Mouse (Mus musculus) heart, embryonic 14.5 days (tissue): ENCODE data around the gene Tcf7l2. TPM values are rescaled to one million over a fixed set of nuclear protein-coding genes. Genes with fewer than 3 reads are reported as not detected.

Source experiments
- ATAC-seq: fragments of 200-750 bp; cut with Nextera tagmentation; 2 replicates; pipeline ENCODE4 v1.8.0; 2017; ENCODE audit warnings: low read depth, moderate TSS enrichment; ENCODE audit not compliant: insufficient number of reproducible peaks, insufficient read depth, low FRiP score
- H3K27ac ChIP-seq, 2 experiments: fragments of 200-500 bp in 1 of 2; fragments of 300-500 bp in 1 of 2; sonication (generic) in 1 of 2; replicated peaks in 1 of 2; 2 replicates each; pipeline ENCODE4 v1.5.1; 2012 to 2014; ENCODE audit warnings: low read depth in 2 of 2, low read length in 2 of 2, control low read depth in 1 of 2, mild to moderate bottlenecking in 1 of 2, mixed read lengths in 1 of 2; ENCODE audit not compliant: control insufficient read depth in 1 of 2, insufficient read depth in 1 of 2
- H3K27me3 ChIP-seq: fragments of 300-500 bp; sonication (generic); 2 replicates; pipeline ENCODE4 v1.6.1; 2014; ENCODE audit warnings: mild to moderate bottlenecking, low read length, control low read depth; ENCODE audit not compliant: control insufficient read depth, insufficient read depth
- H3K36me3 ChIP-seq: fragments of 300-500 bp; sonication (generic); 2 replicates; pipeline ENCODE4 v1.6.1; 2014; ENCODE audit warnings: mild to moderate bottlenecking, control low read depth, low read length, mixed read lengths; ENCODE audit not compliant: control insufficient read depth, insufficient read depth
- H3K4me1 ChIP-seq, 2 experiments: fragments of 200-500 bp in 1 of 2; fragments of 300-500 bp in 1 of 2; sonication (generic) in 1 of 2; 2 replicates each; pipeline ENCODE4 v1.6.1; 2012 to 2014; ENCODE audit warnings: low read length in 2 of 2, control low read depth in 1 of 2, mixed read lengths in 1 of 2; ENCODE audit not compliant: control insufficient read depth in 2 of 2, insufficient read depth in 2 of 2
- H3K4me2 ChIP-seq: fragments of 300-500 bp; sonication (generic); 2 replicates; pipeline ENCODE4 v1.6.1; 2014; ENCODE audit warnings: mild to moderate bottlenecking, low read length
- H3K4me3 ChIP-seq, 2 experiments: fragments of 200-500 bp in 1 of 2; fragments of 300-500 bp in 1 of 2; sonication (generic) in 1 of 2; 2 replicates each; pipeline ENCODE4 v1.5.1; 2012 to 2014; ENCODE audit warnings: low read length in 2 of 2, mild to moderate bottlenecking in 2 of 2, control low read depth in 1 of 2, low read depth in 1 of 2, moderate library complexity in 1 of 2; ENCODE audit not compliant: control insufficient read depth in 1 of 2, insufficient read depth in 1 of 2
- H3K9ac ChIP-seq: fragments of 300-500 bp; sonication (generic); 2 replicates; pipeline ENCODE4 v1.6.1; 2014; ENCODE audit warnings: mild to moderate bottlenecking, low read length
- H3K9me3 ChIP-seq: fragments of 300-500 bp; sonication (generic); 2 replicates; pipeline ENCODE4 v1.6.1; 2016; ENCODE audit warnings: low read length, control low read depth; ENCODE audit not compliant: control insufficient read depth
- WGBS: fragments of 180-500 bp; shearing (Covaris S2); extraction: QIAGEN DNeasy Blood & Tissue Kit; methylation state at CpG from one replicate; pipeline ENCODE4 v1.1.7; 2014; 5-methylcytosine and 5-hydroxymethylcytosine counted together
- polyA plus RNA-seq: library from polyadenylated mRNA; unstranded; fragments of >200 nt; fragmentation: Nextera tagmentation; extraction: Ambion mirVana; gene quantifications from 2 replicates; pipeline ENCODE4 v1.2.1, GENCODE M21; 2014

The Tcf7l2 gene
- polyA plus RNA-seq, 1 experiment from 2014 or later, result 56.7 TPM

DNA sequence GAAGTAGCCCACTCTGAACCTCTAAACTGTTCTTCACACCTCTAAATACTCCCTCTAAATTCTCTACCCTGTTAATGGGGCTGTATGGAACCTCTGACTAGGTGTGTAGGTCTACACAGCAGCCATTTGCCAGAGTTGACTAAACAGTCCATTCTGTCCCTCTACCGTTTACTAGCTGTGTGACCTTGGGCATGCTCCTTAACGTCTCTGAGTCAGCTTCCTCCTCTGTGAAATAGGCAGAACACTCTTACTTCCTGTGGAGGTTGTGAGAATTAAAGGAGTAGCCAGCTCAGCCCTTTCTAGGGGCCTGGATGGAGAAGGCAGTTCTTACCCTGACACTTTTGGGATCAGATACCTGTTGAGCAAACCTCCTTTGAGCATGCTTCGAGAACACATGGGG, 120.9 kb downstream of the Tcf7l2 start:
- no peaks in the 10 kb centered on the region for H3K9me3 ChIP-seq
- H3K27ac ChIP-seq, result no peak overlapping the region
- no peak overlapping the region for H3K4me2 ChIP-seq
- no peak overlapping the region for H3K9ac ChIP-seq
- no peak for ATAC-seq
- peaks cover 29% of the 10 kb centered on the region for H3K36me3 ChIP-seq
- H3K4me3 ChIP-seq, result no peak overlapping the region
- H3K27me3 ChIP-seq, result no peaks in the 10 kb centered on the region
- WGBS, result 77% methylated on average over 3 of the region's 3 CpGs
- peaks cover 21 to 36% of the 10 kb centered on the region in 2 experiments for H3K4me1 ChIP-seq

DNA sequence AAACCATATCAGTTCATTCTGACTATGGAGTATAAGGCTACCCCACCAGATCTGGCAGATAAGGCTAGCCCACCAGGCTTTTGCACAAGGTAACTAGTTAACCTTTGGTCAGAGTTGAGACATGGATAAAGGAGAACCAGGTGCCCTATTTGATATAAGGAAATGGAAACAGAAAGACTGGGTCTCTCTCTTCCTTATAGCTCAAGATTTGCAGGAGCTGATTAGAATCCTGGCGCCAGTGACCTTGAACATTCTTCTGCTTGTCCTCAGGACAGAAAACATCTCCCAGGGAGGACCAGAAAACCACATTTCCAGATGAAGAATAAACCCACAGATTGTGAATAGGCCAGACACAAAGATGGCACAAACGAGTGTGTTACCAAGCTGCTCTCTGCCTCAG, 123.4 kb downstream of the Tcf7l2 start:
- peaks cover 25 to 44% of the 10 kb centered on the region in 2 experiments for H3K4me1 ChIP-seq
- H3K4me2 ChIP-seq, result no peak overlapping the region
- ATAC-seq, result no peak
- no peak overlapping the region for H3K9ac ChIP-seq
- H3K27me3 ChIP-seq, result no peaks in the 10 kb centered on the region
- H3K27ac ChIP-seq, result no peak overlapping the region
- no peak overlapping the region for H3K4me3 ChIP-seq
- no peaks in the 10 kb centered on the region for H3K9me3 ChIP-seq
- H3K36me3 ChIP-seq, result peaks cover 29% of the 10 kb centered on the region
- 81% methylated on average over 2 of the region's 2 CpGs for WGBS

DNA sequence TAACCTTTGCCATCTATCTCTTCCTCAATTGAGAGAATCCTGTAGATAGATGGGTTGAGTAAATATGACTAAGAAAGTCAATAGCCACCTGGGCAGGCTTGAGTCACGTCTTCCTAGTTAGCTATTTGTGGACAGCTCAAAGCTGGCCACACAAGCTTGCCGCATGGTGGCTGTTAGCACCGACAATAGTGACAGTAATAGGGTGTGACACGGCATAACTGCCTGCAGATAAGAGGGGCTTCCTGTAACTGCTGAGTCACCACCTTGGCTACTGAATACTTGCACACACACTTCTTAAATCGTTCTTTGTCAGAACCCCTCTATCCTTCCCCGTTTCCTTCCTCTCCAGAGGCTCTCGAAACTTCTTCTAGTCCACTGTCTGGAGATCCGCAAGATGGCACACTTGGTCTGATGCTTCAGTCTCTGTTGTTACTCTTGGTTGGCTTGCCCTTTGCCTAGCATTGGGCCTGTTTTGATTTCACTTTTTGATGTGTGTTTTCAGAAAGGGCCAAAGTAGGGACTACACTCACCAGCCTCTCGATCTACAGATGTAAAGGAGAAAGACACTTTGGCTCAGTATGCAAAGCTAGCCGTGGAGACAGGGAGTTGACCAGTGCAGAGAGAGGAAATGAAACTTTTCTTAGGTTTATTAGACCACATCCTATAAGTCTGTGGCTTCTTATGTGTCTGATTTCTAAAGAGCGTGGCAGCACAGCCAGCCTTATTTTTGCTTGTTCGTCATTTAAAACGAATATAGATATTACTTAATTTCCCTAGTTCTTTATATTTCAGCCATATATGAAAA, 124.4 kb downstream of the Tcf7l2 start:
- H3K27me3 ChIP-seq, result no peaks in the 10 kb centered on the region
- H3K36me3 ChIP-seq, result peaks cover 29% of the 10 kb centered on the region
- H3K4me1 ChIP-seq, result peaks cover 19 to 39% of the 10 kb centered on the region in 2 experiments
- no peaks in the 10 kb centered on the region for H3K9me3 ChIP-seq
- no peak overlapping the region for H3K4me3 ChIP-seq
- no peak overlapping the region for H3K9ac ChIP-seq
- WGBS, result 55% methylated on average over 13 of the region's 13 CpGs
- ATAC-seq, result no peak
- 0 out of 4 replicates have a peak overlapping the region, but pooled peaks of 1 of the 2 experiments have one; percentile 14 for H3K27ac ChIP-seq
- H3K4me2 ChIP-seq, result no peak overlapping the region

DNA sequence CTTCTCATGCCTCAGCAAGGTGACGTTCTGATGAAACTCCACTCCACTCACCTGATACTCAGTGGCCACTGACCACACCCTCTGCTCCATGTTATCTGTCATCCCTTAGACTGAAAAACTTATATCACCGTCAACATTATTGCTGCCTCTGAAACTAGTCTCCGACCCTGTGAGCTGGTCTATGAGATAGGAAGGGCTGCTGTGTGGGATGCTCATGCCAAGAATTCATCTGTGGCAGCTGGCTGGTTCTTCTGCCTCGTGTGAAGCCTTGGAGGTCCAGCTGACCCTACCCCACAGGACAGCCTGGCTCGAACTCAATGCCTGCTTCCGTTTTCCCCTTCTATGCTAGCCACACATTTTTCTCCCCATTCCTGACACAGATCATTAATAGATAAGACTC, 125.6 kb downstream of the Tcf7l2 start:
- H3K9me3 ChIP-seq, result no peaks in the 10 kb centered on the region
- no peak overlapping the region for H3K27ac ChIP-seq
- peaks cover 11 to 30% of the 10 kb centered on the region in 2 experiments for H3K4me1 ChIP-seq
- H3K4me2 ChIP-seq, result no peak overlapping the region
- ATAC-seq, result no peak
- peaks cover 29% of the 10 kb centered on the region for H3K36me3 ChIP-seq
- H3K27me3 ChIP-seq, result no peaks in the 10 kb centered on the region
- WGBS, result 66% methylated on average over 6 of the region's 6 CpGs
- H3K9ac ChIP-seq, result no peak overlapping the region
- H3K4me3 ChIP-seq, result no peak overlapping the region

DNA sequence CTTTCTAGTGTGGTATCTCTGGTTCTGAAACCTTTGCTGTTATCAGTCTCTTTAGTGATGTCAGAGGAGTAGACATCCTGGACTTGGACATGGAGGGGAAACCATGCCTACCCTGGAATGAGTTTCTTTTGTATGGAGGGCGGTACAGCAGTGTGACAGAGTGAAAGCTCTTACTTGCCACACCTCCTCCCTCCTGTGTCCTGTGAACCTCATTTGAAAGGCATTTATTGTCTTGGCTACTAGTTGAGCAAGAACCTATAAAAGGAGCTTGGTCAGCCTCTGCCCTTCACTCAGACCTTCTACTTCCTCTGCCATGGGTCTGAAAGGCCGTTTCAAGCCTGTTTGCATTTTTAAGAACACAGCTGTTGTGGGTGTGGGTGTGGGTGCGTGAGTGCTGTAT, 126.3 kb downstream of the Tcf7l2 start:
- Histone ChIP-seq H3K27ac (no peak overlapping the region), H3K36me3 (peaks cover 29% of the 10 kb centered on the region), H3K4me3 (no peak overlapping the region), H3K4me2 (no peak overlapping the region), H3K9ac (no peak overlapping the region; the same call in 1 of the 2 replicates), H3K27me3 (no peaks in the 10 kb centered on the region), H3K4me1 (peaks cover 11 to 30% of the 10 kb centered on the region in 2 experiments), H3K9me3 (no peaks in the 10 kb centered on the region)
- no peak for ATAC-seq
- 57% methylated on average over 3 of the region's 3 CpGs for WGBS

DNA sequence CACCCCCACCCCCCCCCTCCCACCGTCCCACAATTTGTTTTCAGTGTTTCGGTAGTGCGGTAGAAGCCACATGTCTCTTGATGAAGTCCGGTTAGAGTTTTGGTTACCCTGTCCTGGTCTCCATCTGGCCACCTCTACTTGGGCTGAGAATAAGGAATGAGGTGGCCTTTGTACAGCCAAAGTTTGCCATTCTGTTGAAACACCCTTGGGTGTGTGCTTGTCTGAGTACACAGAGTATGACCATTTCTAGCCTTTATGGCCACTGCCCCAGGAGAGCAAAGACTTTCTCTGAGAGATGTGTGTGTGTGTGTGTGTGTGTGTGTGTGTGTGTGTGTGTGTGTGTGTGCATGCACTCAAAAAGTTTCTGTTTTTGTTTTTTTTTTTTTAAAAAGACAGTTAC, 127.0 kb downstream of the Tcf7l2 start:
- ATAC-seq, result no peak
- Histone ChIP-seq H3K4me1 (peaks cover 11 to 30% of the 10 kb centered on the region in 2 experiments), H3K4me2 (no peak overlapping the region), H3K9me3 (no peaks in the 10 kb centered on the region), H3K27ac (no peak overlapping the region), H3K4me3 (no peak overlapping the region), H3K27me3 (no peaks in the 10 kb centered on the region), H3K36me3 (peaks cover 27% of the 10 kb centered on the region), H3K9ac (no peak overlapping the region)
- 97% methylated on average over 4 of the region's 4 CpGs for WGBS

DNA sequence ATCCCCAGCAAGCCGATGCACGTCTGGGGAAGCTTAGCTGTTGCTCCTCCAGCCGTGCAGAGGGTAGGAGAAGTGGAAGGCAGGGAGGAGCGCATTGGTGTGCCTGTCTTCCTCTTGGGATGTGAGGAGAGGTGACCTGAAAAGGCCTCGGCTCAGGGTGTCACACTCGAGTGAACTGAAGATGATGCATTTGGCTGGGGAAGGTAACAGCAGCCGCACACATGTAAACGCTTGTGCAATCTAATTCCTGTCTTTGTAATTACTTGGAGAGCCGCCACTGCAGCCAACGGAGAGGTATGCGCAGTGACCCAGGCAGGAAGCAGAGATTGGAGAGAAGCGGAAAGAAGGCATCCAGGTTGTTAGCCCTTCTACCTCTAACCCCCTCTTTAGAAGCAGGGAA, 129.2 kb downstream of the Tcf7l2 start:
- Histone ChIP-seq H3K36me3 (peaks cover 7% of the 10 kb centered on the region; the same call in 1 of the 2 replicates), H3K9me3 (no peaks in the 10 kb centered on the region), H3K4me3 (no peak overlapping the region), H3K27ac (no peak overlapping the region), H3K27me3 (no peaks in the 10 kb centered on the region), H3K9ac (no peak overlapping the region), H3K4me1 (peaks cover 5 to 32% of the 10 kb centered on the region in 2 experiments), H3K4me2 (no peak overlapping the region)
- 74% methylated on average over 12 of the region's 12 CpGs for WGBS
- no peak for ATAC-seq
